Mouse (Mus musculus) hindbrain, postnatal 0 days (tissue): Measurements from ENCODE around the gene Nav2. TPM values are rescaled to one million over a fixed set of nuclear protein-coding genes. Genes with fewer than 3 reads are reported as not detected.

Source experiments
- ATAC-seq: fragments of 200-750 bp; cut with Nextera tagmentation; 2 replicates; pipeline ENCODE4 v1.8.0; 2017; ENCODE audit warnings: mild to moderate bottlenecking, moderate TSS enrichment, moderate library complexity
- DNase-seq: peaks from one replicate; pipeline ENCODE4 v3.0.0-alpha.2; 2015; ENCODE audit warnings: low spot score
- H3K27ac ChIP-seq: fragments of 300-500 bp; sonication (generic); 2 replicates; pipeline ENCODE4 v1.5.1; 2014; ENCODE audit warnings: mild to moderate bottlenecking
- H3K27me3 ChIP-seq: fragments of 300-500 bp; sonication (generic); 2 replicates; pipeline ENCODE4 v1.6.1; 2014; ENCODE audit warnings: low read length, mixed read lengths; ENCODE audit not compliant: insufficient read depth
- H3K36me3 ChIP-seq: fragments of 300-500 bp; sonication (generic); 2 replicates; pipeline ENCODE4 v1.6.1; 2014; ENCODE audit warnings: low read length, mixed read lengths; ENCODE audit not compliant: insufficient read depth
- H3K4me1 ChIP-seq: fragments of 300-500 bp; sonication (generic); 2 replicates; pipeline ENCODE4 v1.6.1; 2014; ENCODE audit warnings: antibody characterized with exemption, low read length, mixed read lengths; ENCODE audit not compliant: insufficient read depth
- H3K4me2 ChIP-seq: fragments of 300-500 bp; sonication (generic); 2 replicates; pipeline ENCODE4 v1.6.1; 2014; ENCODE audit warnings: low read depth, mild to moderate bottlenecking, low read length, moderate library complexity, mixed read lengths
- H3K4me3 ChIP-seq: fragments of 300-500 bp; sonication (generic); 2 replicates; pipeline ENCODE4 v1.5.1; 2014; ENCODE audit warnings: low read length
- H3K9ac ChIP-seq: fragments of 300-500 bp; sonication (generic); replicated peaks from 2 replicates; pipeline ENCODE4 v1.6.1; 2014; ENCODE audit warnings: mild to moderate bottlenecking, low read length, moderate library complexity, mixed read lengths
- H3K9me3 ChIP-seq: fragments of 300-500 bp; sonication (generic); 2 replicates; pipeline ENCODE4 v1.6.1; 2016; ENCODE audit warnings: low read length, mixed read lengths
- CTCF ChIP-seq: IDR thresholded peaks from 2 replicates; pipeline ENCODE4 v1.5.1; 2016; ENCODE audit warnings: antibody characterized with exemption, control low read depth, low read depth
- WGBS: fragments of 180-500 bp; shearing (Covaris S2); extraction: QIAGEN DNeasy Blood & Tissue Kit; methylation state at CpG from one replicate; pipeline ENCODE4 v1.1.7; 2014; 5-methylcytosine and 5-hydroxymethylcytosine counted together
- polyA plus RNA-seq: library from polyadenylated mRNA; unstranded; fragments of >200 nt; fragmentation: Nextera tagmentation; extraction: Ambion mirVana; gene quantifications from 2 replicates; pipeline ENCODE4 v1.2.1, GENCODE M21; 2015
- total RNA-seq: library from RNA; depleted of rRNA; stranded (reverse); fragments of >200 nt; gene quantifications from 2 replicates; pipeline ENCODE4 v1.2.3, GENCODE M21; 2014; rRNA removed

Nav2 gene
- total and polyA plus RNA-seq, 2 experiments from 2014 or later = 20.1 to 64.7 TPM

GRCm38 (mm10) chr7:49637851-49638663 lies 729.5 kb downstream of the Nav2 start:
- H3K4me1 ChIP-seq = 0 out of 2 replicates have a peak, but pooled peaks cover 4% of the 10 kb centered on the region
- peaks cover 86% of the 10 kb centered on the region for H3K27me3 ChIP-seq
- TF ChIP-seq CTCF = no peak
- no peak for ATAC-seq
- no peak overlapping the region for H3K4me3 ChIP-seq
- 2% methylated on average over 21 of the region's 21 CpGs for WGBS
- H3K36me3 ChIP-seq = no peaks in the 10 kb centered on the region
- H3K9ac ChIP-seq = no peak overlapping the region
- H3K9me3 ChIP-seq = no peaks in the 10 kb centered on the region
- H3K4me2 ChIP-seq = no peak overlapping the region
- no peak for DNase-seq
- no peak overlapping the region for H3K27ac ChIP-seq

- H3K27ac ChIP-seq = no peak overlapping the region
- ATAC-seq (no peak), DNase-seq (no peak)
- H3K4me1 ChIP-seq = no peaks in the 10 kb centered on the region
- no peaks in the 10 kb centered on the region for H3K9me3 ChIP-seq
- no peaks in the 10 kb centered on the region for H3K36me3 ChIP-seq
- H3K27me3 ChIP-seq = peaks cover 83% of the 10 kb centered on the region
- H3K9ac ChIP-seq = no peak overlapping the region
- no peak overlapping the region for H3K4me2 ChIP-seq
- no peak overlapping the region for H3K4me3 ChIP-seq
- 2% methylated on average over 35 of the region's 35 CpGs for WGBS
- no peak for TF ChIP-seq CTCF
Observed at GRCm38 (mm10) chr7:49638941-49639776, 730.6 kb downstream of the Nav2 start.

- TF ChIP-seq CTCF = no peak
- Histone ChIP-seq H3K4me1 (no peaks in the 10 kb centered on the region), H3K27ac (no peak overlapping the region), H3K4me3 (no peak overlapping the region), H3K27me3 (peaks cover 76% of the 10 kb centered on the region), H3K9me3 (no peaks in the 10 kb centered on the region), H3K9ac (no peak overlapping the region), H3K36me3 (no peaks in the 10 kb centered on the region), H3K4me2 (no peak overlapping the region)
- WGBS = 9% methylated on average over 18 of the region's 18 CpGs
- DNase-seq (no peak), ATAC-seq (no peak)
Observed at GRCm38 (mm10) chr7:49639864-49640708, 731.6 kb downstream of the Nav2 start.

GRCm38 (mm10) chr7:49640709-49641305 lies 732.3 kb downstream of the Nav2 start:
- DNase-seq = no peak
- H3K27me3 ChIP-seq = peaks cover 70% of the 10 kb centered on the region
- TF ChIP-seq CTCF = no peak
- H3K9me3 ChIP-seq = no peaks in the 10 kb centered on the region
- WGBS = 13% methylated on average over 3 of the region's 3 CpGs
- no peak overlapping the region for H3K9ac ChIP-seq
- H3K36me3 ChIP-seq = no peaks in the 10 kb centered on the region
- no peak for ATAC-seq
- no peak overlapping the region for H3K27ac ChIP-seq
- no peak overlapping the region for H3K4me2 ChIP-seq
- H3K4me3 ChIP-seq = no peak overlapping the region
- no peaks in the 10 kb centered on the region for H3K4me1 ChIP-seq

Other genes starting within 250 kb of the Nav2 start
- gene Zdhhc13, start 119.7 kb upstream of the Nav2 start, total RNA-seq = 43.3 and 55.5 TPM in 2 replicates
- 22.6 and 25.5 TPM in 2 replicates for gene Zdhhc13, start 119.7 kb upstream of the Nav2 start, polyA plus RNA-seq
- gene Csrp3, start 60.7 kb upstream of the Nav2 start, total RNA-seq = not detected in 2 replicates
- not detected in 2 replicates for gene Csrp3, start 60.7 kb upstream of the Nav2 start, polyA plus RNA-seq
- 2.6 and 4.8 TPM in 2 replicates for gene E2f8, start 27.1 kb upstream of the Nav2 start, total RNA-seq
- gene E2f8, start 27.1 kb upstream of the Nav2 start, polyA plus RNA-seq = 1.8 and 2.0 TPM in 2 replicates